Mouse (Mus musculus): ENCODE measurements around the gene Agap2.

- no peak for TF ChIP-seq POLR2A (IDR thresholded peaks at IDR 0.05; ENCODE audit: low read depth, low read length)
- TF ChIP-seq CTCF (IDR thresholded peaks at IDR 0.05; ENCODE audit: extremely low read depth, insufficient read length, insufficient replicate concordance, low read depth, low read length): no peak
Measured at GRCm38 (mm10) chr10:127040569-127041214, 34.4 kb upstream of the Agap2 start.
